In genomic region chr12:118562226-118562625, GRCm38 (mm10) we compare ENCODE assay signal across 18 mouse cellular contexts.
DNase-seq lines count a peak whose midpoint lies in the region; ATAC-seq lines count a peak whose summit lies in the region.
"Had no signal": no experiment of that assay in that cellular context is flagged by ENCODE, and none has a peak within 500 bp of the region (broad histone marks: within the 10 kb centered on the region; RNA-seq: fewer than 3 reads in every experiment).

No protein-coding gene starts in this region.

- WGBS in forebrain, embryonic 15.5 days, result 44% methylated on average over 2 of the region's 2 CpGs
- 55% methylated on average over 2 of the region's 2 CpGs for WGBS in forebrain, embryonic 14.5 days
- WGBS in kidney, embryonic 14.5 days, result 25% methylated on average over 2 of the region's 2 CpGs
- 30% methylated on average over 2 of the region's 2 CpGs for WGBS in intestine, embryonic 15.5 days
- 58% methylated on average over 2 of the region's 2 CpGs for WGBS in liver, embryonic 11.5 days

- no peaks in the 10 kb centered on the region for H3K36me3 ChIP-seq in forebrain, embryonic 15.5 days
- no peaks in the 10 kb centered on the region for H3K36me3 ChIP-seq in forebrain, embryonic 14.5 days (ENCODE audit: control insufficient read depth, insufficient read depth, low read length)
- H3K36me3 ChIP-seq in kidney, embryonic 14.5 days (ENCODE audit: control insufficient read depth, insufficient read depth, low read length), result no peaks in the 10 kb centered on the region
- no peaks in the 10 kb centered on the region for H3K36me3 ChIP-seq in intestine, embryonic 15.5 days
- H3K36me3 ChIP-seq in liver, embryonic 11.5 days (ENCODE audit: control insufficient read depth, insufficient read depth, low read length), result no peaks in the 10 kb centered on the region
- H3K36me3 ChIP-seq: embryonic facial prominence, embryonic 12.5 days; limb, embryonic 12.5 days; neural tube, embryonic 12.5 days had no signal

- peak overlapping the region; percentile 23; the same call in 1 of the 2 replicates for H3K27ac ChIP-seq in forebrain, embryonic 15.5 days (replicated peaks)
- no peak overlapping the region for H3K27ac ChIP-seq in forebrain, embryonic 14.5 days (ENCODE audit: low read depth, low read length)
- H3K27ac ChIP-seq in kidney, embryonic 14.5 days (ENCODE audit: low read depth, low read length), result no peak overlapping the region
- no peak overlapping the region for H3K27ac ChIP-seq in intestine, embryonic 15.5 days
- no peak overlapping the region for H3K27ac ChIP-seq in liver, embryonic 11.5 days (ENCODE audit: low read depth, low read length)
- H3K27ac ChIP-seq: embryonic facial prominence, embryonic 12.5 days; layer of hippocampus, adult 2 months; limb, embryonic 12.5 days; neural tube, embryonic 12.5 days had no signal

- H3K4me1 ChIP-seq in forebrain, embryonic 15.5 days, result peaks cover 20% of the 10 kb centered on the region
- peaks cover 11% of the 10 kb centered on the region for H3K4me1 ChIP-seq in forebrain, embryonic 14.5 days (ENCODE audit: control insufficient read depth, insufficient read depth, low read length)
- no peaks in the 10 kb centered on the region for H3K4me1 ChIP-seq in kidney, embryonic 14.5 days (ENCODE audit: control insufficient read depth, insufficient read depth, low read length)
- H3K4me1 ChIP-seq in intestine, embryonic 15.5 days (replicated peaks), result 0 out of 2 replicates have a peak, but pooled peaks cover 3% of the 10 kb centered on the region
- H3K4me1 ChIP-seq in liver, embryonic 11.5 days (replicated peaks; ENCODE audit: control insufficient read depth, insufficient read depth, low read length), result no peaks in the 10 kb centered on the region

- no peak overlapping the region for H3K4me3 ChIP-seq in forebrain, embryonic 15.5 days
- H3K4me3 ChIP-seq in forebrain, embryonic 14.5 days (ENCODE audit: low read depth, low read length), result no peak overlapping the region
- H3K4me3 ChIP-seq in kidney, embryonic 14.5 days (ENCODE audit: low read length), result no peak overlapping the region
- no peak overlapping the region for H3K4me3 ChIP-seq in intestine, embryonic 15.5 days (replicated peaks)
- no peak overlapping the region for H3K4me3 ChIP-seq in liver, embryonic 11.5 days (ENCODE audit: low read depth, low read length)
- H3K4me3 ChIP-seq: embryonic facial prominence, embryonic 12.5 days; layer of hippocampus, adult 2 months; limb, embryonic 12.5 days; neural tube, embryonic 12.5 days had no signal

- no peak for ATAC-seq in forebrain, embryonic 15.5 days (replicated peaks)
- no peak for ATAC-seq in forebrain, embryonic 14.5 days
- no peak for ATAC-seq in kidney, embryonic 14.5 days (ENCODE audit: low FRiP score, low TSS enrichment)
- peak; percentile 51; the same call in 1 of the 2 replicates for ATAC-seq in intestine, embryonic 15.5 days
- peak; percentile 74 for ATAC-seq in liver, embryonic 11.5 days (replicated peaks; ENCODE audit: low FRiP score)
- ATAC-seq: Patski had no signal

- no peaks in the 10 kb centered on the region for H3K27me3 ChIP-seq in forebrain, embryonic 15.5 days
- no peaks in the 10 kb centered on the region for H3K27me3 ChIP-seq in forebrain, embryonic 14.5 days (replicated peaks; ENCODE audit: control insufficient read depth, insufficient read depth, low read length)
- no peaks in the 10 kb centered on the region for H3K27me3 ChIP-seq in kidney, embryonic 14.5 days (ENCODE audit: control insufficient read depth, insufficient read depth, low read length)
- H3K27me3 ChIP-seq in intestine, embryonic 15.5 days (replicated peaks), result no peaks in the 10 kb centered on the region
- no peaks in the 10 kb centered on the region for H3K27me3 ChIP-seq in liver, embryonic 11.5 days (replicated peaks; ENCODE audit: control insufficient read depth, insufficient read depth, low read length)
- H3K27me3 ChIP-seq: embryonic facial prominence, embryonic 12.5 days; limb, embryonic 12.5 days; neural tube, embryonic 12.5 days had no signal

- no peaks in the 10 kb centered on the region for H3K9me3 ChIP-seq in forebrain, embryonic 15.5 days
- H3K9me3 ChIP-seq in forebrain, embryonic 14.5 days (replicated peaks; ENCODE audit: control insufficient read depth, low read length), result no peaks in the 10 kb centered on the region
- no peaks in the 10 kb centered on the region for H3K9me3 ChIP-seq in kidney, embryonic 14.5 days (ENCODE audit: control insufficient read depth, low read length)
- H3K9me3 ChIP-seq in intestine, embryonic 15.5 days, result no peaks in the 10 kb centered on the region
- H3K9me3 ChIP-seq in liver, embryonic 11.5 days (ENCODE audit: control insufficient read depth, low read length), result no peaks in the 10 kb centered on the region
- H3K9me3 ChIP-seq: embryonic facial prominence, embryonic 12.5 days; limb, embryonic 12.5 days; neural tube, embryonic 12.5 days had no signal

- no peak overlapping the region for H3K4me2 ChIP-seq in forebrain, embryonic 15.5 days (replicated peaks)
- no peak overlapping the region for H3K4me2 ChIP-seq in forebrain, embryonic 14.5 days (ENCODE audit: low read length)
- H3K4me2 ChIP-seq in kidney, embryonic 14.5 days (replicated peaks; ENCODE audit: low read depth, low read length), result no peak overlapping the region
- H3K4me2 ChIP-seq in intestine, embryonic 15.5 days (replicated peaks), result no peak overlapping the region
- H3K4me2 ChIP-seq in liver, embryonic 11.5 days, result no peak overlapping the region
- H3K4me2 ChIP-seq: embryonic facial prominence, embryonic 12.5 days; limb, embryonic 12.5 days; neural tube, embryonic 12.5 days had no signal

- DNase-seq in forebrain, embryonic 14.5 days (ENCODE audit: low spot score), result no peak
- peak; percentile 24 for DNase-seq in kidney, postnatal 14 days
- no peak for DNase-seq in liver, embryonic 11.5 days (ENCODE audit: low spot score)
- DNase-seq in thymus, postnatal 4 days, result no peak
- no peak for DNase-seq in layer of hippocampus, postnatal 36 days
- DNase-seq: B cell, adult 2 months; cerebellum, adult 9-11 months; heart, postnatal 10 days; lung, postnatal 4 days; right cerebral cortex, postnatal 4 days had no signal

- H3K9ac ChIP-seq in forebrain, embryonic 15.5 days (replicated peaks), result no peak overlapping the region
- H3K9ac ChIP-seq in forebrain, embryonic 14.5 days (ENCODE audit: low read length), result no peak overlapping the region
- no peak overlapping the region for H3K9ac ChIP-seq in kidney, embryonic 14.5 days (ENCODE audit: low read depth, low read length)
- H3K9ac ChIP-seq in intestine, embryonic 15.5 days, result no peak overlapping the region
- H3K9ac ChIP-seq in liver, embryonic 11.5 days (ENCODE audit: low read depth, low read length), result no peak overlapping the region
- H3K9ac ChIP-seq: embryonic facial prominence, embryonic 12.5 days; limb, embryonic 12.5 days; neural tube, embryonic 12.5 days had no signal

Comparison
In these comparisons a context has a peak if more than half of its experiments do, and no peak if none do; other contexts are left out.
1. ATAC-seq: peak in intestine, embryonic 15.5 days (single experiment) and liver, embryonic 11.5 days (single experiment); none in forebrain, embryonic 15.5 days (single experiment), forebrain, embryonic 14.5 days (single experiment) and kidney, embryonic 14.5 days (single experiment).